Mouse (Mus musculus) adrenal gland, postnatal 14 days (tissue): Measurements from ENCODE around the gene Nop14. TPM values are rescaled to one million over a fixed set of nuclear protein-coding genes. Genes with fewer than 3 reads are reported as not detected.
"Not testable (repeated sequence)": the region's sequence is repeated elsewhere in the genome, so short reads cannot be mapped to it uniquely, and the experiment has no call there.

ENCODE experiments used
- DNase-seq: peaks from one replicate; pipeline ENCODE4 v3.0.0; 2021; ENCODE audit warnings: mixed read lengths
- total RNA-seq: library from RNA; stranded (reverse); gene quantifications from 2 replicates; pipeline ENCODE4 v1.2.3, GENCODE M21; 2021

Gene Nop14
- total RNA-seq, 1 experiment from 2014 or later, result 21.9 TPM

DNA sequence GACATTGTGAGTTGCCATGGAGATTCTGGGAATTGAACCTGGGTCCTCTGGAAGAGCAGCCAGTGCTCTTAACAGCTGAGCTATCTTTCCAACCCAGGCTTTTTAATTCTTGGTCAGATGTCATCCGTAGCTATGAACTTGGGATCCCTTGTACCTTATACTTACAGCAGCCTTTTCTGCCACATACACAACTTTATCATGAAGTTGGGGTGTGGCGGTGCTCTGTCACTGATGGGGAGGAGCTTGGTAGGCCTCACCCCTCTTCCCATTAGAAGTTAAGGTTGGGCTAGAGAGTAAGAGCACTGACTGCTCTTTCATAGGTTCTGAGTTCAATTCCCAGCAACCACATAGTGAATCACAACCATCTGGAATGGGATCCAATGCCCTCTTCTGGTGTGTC lies 27.0 kb downstream of the Nop14 start:
- DNase-seq, result no peak

DNA sequence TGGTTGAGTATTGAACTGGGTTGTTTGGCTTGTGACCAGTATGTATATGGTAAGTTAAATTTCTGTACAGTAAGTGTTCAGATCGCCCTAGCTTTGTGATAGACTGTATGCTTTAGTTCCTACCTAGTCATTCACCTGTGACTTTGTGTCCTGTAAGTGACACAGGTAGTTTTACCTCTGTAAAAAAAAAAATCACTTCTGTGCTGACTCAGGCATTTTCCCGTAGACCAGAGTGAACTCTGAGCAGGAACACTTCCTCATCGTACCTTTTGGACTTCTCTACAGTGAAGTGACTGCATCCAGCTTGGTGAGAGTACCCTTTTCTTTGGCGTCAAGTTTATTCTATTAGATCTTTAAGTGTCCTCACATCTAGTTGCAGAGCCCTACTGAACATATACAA lies 50.0 kb downstream of the Nop14 start:
- no peak for DNase-seq

DNA sequence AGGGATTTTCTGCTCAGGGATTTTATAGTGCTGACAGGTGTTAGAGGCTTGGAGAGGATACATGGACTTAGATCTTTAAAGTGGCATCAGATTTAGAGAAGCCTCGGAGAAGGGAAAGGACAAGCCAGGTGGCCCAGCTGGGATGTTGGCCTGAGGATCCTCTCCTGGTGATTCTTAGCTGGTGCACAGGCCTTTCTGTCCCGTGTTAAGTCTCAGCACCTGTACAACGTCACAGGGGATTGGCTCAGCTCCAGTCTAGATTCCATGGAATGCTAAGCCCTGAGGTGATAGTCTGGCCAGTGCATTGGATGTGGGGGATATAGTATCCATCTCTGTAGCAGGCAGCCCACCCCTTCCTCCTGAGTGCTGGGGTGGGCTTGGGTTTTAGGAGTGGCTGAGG lies 51.7 kb downstream of the Nop14 start:
- DNase-seq, result no peak

DNA sequence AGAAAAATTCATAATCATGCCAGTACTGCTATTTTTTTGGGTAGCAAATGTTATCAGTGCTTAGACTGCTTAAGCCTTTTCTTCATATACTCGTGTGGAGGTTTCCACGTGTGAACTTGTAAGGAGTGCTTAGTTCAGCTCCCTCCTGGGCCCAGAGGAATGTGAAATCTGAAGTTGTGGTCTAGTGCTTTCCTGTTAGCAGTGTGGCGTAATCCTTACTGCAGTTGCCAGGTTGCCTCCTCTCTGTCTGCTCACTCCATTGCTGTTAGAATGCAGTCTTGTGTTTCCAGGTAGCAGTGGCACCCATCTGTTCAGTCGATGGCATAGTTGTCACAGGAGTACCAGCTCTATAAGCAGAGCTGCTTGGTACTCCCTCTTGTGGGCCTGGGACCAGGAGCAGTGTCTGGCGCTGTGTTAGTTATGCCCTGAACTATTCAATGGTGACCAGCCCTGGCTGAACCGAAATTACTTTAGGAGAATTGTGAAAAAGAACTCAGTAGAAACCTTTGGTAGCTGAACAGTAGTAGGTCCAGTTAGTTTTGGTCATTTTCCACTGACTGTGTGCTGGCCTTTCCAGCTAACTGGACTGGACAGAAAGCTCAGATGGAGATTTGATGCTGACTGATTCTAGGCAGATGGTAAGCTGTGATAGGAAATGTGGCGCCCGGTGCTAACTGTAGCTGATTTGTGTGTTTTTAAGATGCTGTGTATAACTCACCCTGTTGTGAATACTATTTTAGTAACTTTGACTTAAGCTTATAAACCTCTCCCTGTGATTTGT lies 52.7 kb downstream of the Nop14 start:
- no peak for DNase-seq

DNA sequence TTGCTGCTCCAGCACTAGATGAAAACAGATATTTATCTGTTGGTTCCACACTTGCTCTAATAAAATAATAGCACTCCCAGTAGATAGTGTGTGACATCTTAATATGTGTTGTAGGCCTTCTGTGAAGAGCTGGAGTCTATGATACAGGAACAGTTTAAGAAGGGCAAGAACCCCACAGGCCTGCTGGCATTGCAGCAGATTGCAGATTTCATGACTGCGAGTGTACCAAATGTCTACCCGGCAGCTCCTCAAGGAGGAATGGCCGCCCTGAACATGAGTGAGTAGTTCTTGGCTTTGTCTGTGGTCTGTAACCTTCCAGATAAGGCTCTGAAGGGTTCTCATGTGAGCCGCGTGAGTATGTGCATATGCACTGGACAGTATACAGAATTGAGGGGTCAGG lies 55.4 kb downstream of the Nop14 start:
- DNase-seq, result no peak

DNA sequence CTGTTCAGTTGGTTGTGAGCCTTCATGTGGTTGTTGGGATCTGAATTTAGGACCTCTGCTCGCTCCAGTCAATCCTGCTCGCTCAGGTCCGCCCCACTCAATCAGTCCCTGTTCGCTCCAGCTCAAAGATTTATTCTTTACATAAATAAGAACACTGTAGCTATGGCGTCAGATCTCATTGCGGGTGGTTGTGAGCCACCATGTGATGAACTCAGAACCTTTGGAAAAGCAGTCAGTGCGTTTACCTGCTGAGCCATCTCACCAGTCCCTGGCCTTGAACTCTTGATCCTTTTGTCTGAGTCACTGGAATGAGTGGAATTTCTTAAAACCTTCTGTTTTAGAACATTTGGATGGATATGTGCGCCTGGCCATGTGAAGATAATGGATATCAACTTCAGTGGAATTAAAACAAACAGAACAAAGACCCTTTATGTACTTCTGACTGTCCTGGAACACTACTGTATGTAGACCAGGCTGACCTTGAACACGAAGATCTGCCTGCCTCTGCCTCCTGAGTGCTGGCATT lies 66.7 kb downstream of the Nop14 start:
- no peak for DNase-seq

DNA sequence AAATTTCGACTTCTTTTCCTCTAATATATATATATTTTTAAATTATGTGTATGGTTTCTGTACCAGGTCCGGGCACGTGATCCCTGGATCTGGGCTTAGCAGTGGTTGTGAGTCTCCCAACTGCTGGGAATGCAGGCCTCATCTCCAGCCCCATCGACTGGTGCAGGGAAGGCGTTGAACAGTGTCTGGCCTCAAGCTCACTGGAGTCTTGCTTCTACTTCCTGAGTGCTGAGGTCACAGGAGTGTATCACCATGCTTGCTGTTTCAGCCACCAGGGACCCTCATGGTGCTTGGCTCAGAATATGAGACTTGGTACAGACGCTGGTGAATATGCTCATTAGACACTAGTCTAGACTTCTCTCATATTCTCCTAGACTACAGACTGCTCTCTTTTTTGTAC lies 67.3 kb downstream of the Nop14 start:
- DNase-seq, result no peak

DNA sequence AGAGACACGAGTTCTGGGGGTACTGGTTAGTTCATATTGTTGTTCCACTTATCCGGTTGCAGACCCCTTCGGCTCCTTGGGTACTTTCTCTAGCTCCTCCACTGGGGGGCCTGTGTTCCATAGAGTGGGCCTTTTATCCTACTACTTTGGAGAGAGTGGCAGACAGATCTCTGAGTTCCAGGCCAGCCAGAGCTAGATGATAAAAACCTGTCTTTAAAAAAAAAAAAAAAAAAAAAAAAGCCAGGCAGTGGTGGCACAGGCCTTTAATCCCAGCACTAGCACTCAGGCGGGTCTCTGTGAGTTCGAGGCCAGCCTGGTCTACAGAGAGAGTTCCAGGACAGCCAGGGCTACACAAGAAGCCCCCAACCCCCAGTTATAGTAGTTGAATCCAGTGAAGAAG lies 67.7 kb downstream of the Nop14 start:
- DNase-seq, result not testable (repeated sequence)

DNA sequence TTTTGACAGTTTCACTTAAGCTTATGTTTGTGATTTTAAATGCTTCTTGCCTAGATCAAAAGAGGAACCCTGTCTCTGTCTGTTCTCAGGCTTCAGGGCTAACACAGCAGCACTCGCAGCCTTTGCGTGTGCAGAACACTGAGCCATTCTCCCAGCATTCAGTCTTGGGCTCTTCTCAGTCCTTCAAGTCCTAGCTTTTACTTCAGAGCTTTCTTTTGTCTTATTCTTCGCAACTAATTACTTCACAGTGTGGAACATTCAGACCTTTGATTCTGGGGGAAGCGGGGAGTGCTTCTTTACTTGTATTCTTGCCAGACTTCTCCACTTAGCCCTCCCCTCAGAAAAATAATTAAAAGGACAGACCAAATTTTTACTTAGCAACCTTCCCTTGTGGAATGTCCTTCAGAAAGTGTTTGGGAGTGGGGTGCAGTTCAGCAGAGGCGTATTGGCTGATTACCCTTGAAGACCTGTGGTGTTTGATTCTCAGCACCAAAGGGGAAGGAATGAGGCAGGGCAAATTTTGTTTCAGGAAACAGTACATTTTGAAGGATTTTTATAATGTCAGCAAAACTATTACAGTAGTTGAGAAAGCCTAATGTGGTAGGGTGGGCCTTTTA lies 68.5 kb downstream of the Nop14 start:
- DNase-seq, result no peak

DNA sequence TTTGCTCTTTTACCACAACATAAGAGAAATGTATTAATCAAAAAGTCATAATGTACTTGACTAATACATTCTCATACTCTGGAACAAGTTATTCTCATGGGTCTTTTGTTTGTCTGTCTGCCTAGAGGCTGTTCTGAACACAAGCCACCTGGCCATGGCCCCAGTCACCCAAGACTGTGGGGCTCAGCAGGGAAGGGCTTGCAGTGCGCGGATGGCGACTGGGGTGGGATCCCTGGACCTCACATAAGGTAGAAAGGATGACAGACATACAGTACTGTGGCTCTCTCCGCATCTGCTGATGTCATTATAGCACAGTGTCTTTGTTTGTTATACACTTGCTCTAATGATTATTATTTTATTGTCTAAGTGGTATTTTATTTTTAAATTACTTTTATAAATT lies 69.2 kb downstream of the Nop14 start:
- no peak for DNase-seq

DNA sequence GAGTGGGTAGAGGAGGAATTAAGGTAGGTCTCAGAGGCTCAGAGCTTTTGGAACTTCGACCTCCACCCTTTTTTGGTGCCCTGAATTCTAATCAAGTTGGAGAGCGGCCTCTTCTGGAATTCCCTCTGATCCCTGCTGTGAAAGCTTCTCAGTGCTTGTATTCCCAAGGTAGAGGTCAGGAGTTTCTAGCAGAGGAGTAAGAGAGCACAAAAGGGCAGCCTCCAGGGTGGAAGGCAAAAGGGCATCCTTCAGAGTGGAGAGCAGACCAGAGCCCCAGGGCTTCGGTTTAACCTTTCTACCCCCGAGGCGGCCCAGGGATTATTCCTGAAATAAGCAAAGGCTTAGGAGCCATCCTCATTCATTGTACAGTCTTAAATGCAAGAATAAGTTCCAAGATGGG lies 69.9 kb downstream of the Nop14 start:
- DNase-seq, result no peak

Other genes with a start within 250 kb of the Nop14 start
- 12.1 and 14.8 TPM in 2 replicates for gene Tnip2, start 146.2 kb downstream of the Nop14 start, total RNA-seq
- gene Sh3bp2, start 134.3 kb downstream of the Nop14 start, total RNA-seq, result 6.5 and 11.8 TPM in 2 replicates
- 149 and 175 TPM in 2 replicates for gene Add1, start 86.5 kb downstream of the Nop14 start, total RNA-seq
- gene Mfsd10, start 22.9 kb downstream of the Nop14 start, total RNA-seq, result 37.6 and 40.3 TPM in 2 replicates
- gene Grk4, start 231 bp upstream of the Nop14 start, total RNA-seq, result 2.1 and 2.7 TPM in 2 replicates
- gene Htt, start 101.6 kb upstream of the Nop14 start, total RNA-seq, result 24.6 and 25.8 TPM in 2 replicates
- 1.4 TPM in 2 replicates for gene Msantd1, start 247.9 kb upstream of the Nop14 start, total RNA-seq